Mouse (Mus musculus): ENCODE data around the gene Ctbp2.
A peak's percentile ranks its signal among the peaks of the same experiment; 100 is the strongest.

Ctbp2 gene

GRCm38 (mm10) chr7:133041784-133042183 is 82.4 kb downstream of the Ctbp2 start:
- DNase-seq (ENCODE audit: low read depth, low spot score), result no peak

GRCm38 (mm10) chr7:133040688-133041345 is 83.3 kb downstream of the Ctbp2 start:
- no peak for DNase-seq (ENCODE audit: low read depth, low spot score)

- DNase-seq (ENCODE audit: low read depth, low spot score), result peak; percentile 79
Measured at GRCm38 (mm10) chr7:133039556-133040255, 84.4 kb downstream of the Ctbp2 start.

GRCm38 (mm10) chr7:133037618-133038017 is 86.5 kb downstream of the Ctbp2 start:
- DNase-seq (ENCODE audit: low read depth, low spot score), result no peak

GRCm38 (mm10) chr7:133037217-133037616 is 86.9 kb downstream of the Ctbp2 start:
- no peak for DNase-seq (ENCODE audit: low read depth, low spot score)

- no peak for DNase-seq (ENCODE audit: low read depth, low spot score)
Measured at GRCm38 (mm10) chr7:133035901-133036300, 88.3 kb downstream of the Ctbp2 start.

GRCm38 (mm10) chr7:133032589-133033203 is 91.5 kb downstream of the Ctbp2 start:
- DNase-seq (ENCODE audit: low read depth, low spot score), result peak; percentile 86

- DNase-seq (ENCODE audit: low read depth, low spot score), result no peak
Measured at GRCm38 (mm10) chr7:133029496-133030047, 94.6 kb downstream of the Ctbp2 start.

GRCm38 (mm10) chr7:133029004-133029403 is 95.2 kb downstream of the Ctbp2 start:
- no peak for DNase-seq (ENCODE audit: low read depth, low spot score)

GRCm38 (mm10) chr7:133027930-133028329 is 96.2 kb downstream of the Ctbp2 start:
- DNase-seq (ENCODE audit: low read depth, low spot score), result no peak

- DNase-seq (ENCODE audit: low read depth, low spot score), result no peak
Measured at GRCm38 (mm10) chr7:133024694-133025093, 99.5 kb downstream of the Ctbp2 start.

GRCm38 (mm10) chr7:133019481-133020020 is 104.6 kb downstream of the Ctbp2 start:
- DNase-seq (ENCODE audit: low read depth, low spot score), result no peak

GRCm38 (mm10) chr7:133018961-133019360 is 105.2 kb downstream of the Ctbp2 start:
- DNase-seq (ENCODE audit: low read depth, low spot score), result no peak

- no peak for DNase-seq (ENCODE audit: low read depth, low spot score)
Measured at GRCm38 (mm10) chr7:133015416-133016070, 108.6 kb downstream of the Ctbp2 start.

GRCm38 (mm10) chr7:133014631-133015030 is 109.5 kb downstream of the Ctbp2 start:
- DNase-seq (ENCODE audit: low read depth, low spot score), result no peak

- DNase-seq (ENCODE audit: low read depth, low spot score), result no peak
Measured at GRCm38 (mm10) chr7:133013923-133014322, 110.2 kb downstream of the Ctbp2 start.

GRCm38 (mm10) chr7:133012637-133013366 is 111.4 kb downstream of the Ctbp2 start:
- peak; percentile 91 for DNase-seq (ENCODE audit: low read depth, low spot score)

- peak; percentile 44 for DNase-seq (ENCODE audit: low read depth, low spot score)
Measured at GRCm38 (mm10) chr7:133011611-133012010, 112.5 kb downstream of the Ctbp2 start.

- peak; percentile 82 for DNase-seq (ENCODE audit: low read depth, low spot score)
Measured at GRCm38 (mm10) chr7:133011191-133011590, 113.0 kb downstream of the Ctbp2 start.

- peak; percentile 63 for DNase-seq (ENCODE audit: low read depth, low spot score)
Measured at GRCm38 (mm10) chr7:133010477-133010876, 113.7 kb downstream of the Ctbp2 start.

GRCm38 (mm10) chr7:133009676-133010075 is 114.5 kb downstream of the Ctbp2 start:
- DNase-seq (ENCODE audit: low read depth, low spot score), result no peak
